Mouse (Mus musculus) limb, embryonic 10.5 days (tissue): ENCODE measurements around the gene Snx15. TPM values are rescaled to one million over a fixed set of nuclear protein-coding genes. Genes with fewer than 3 reads are reported as not detected.
"Not testable (repeated sequence)": the region's sequence is repeated elsewhere in the genome, so short reads cannot be mapped to it uniquely, and the experiment has no call there.

ENCODE experiments used
- DNase-seq: peaks from one replicate; pipeline ENCODE4 v3.0.0-alpha.2; 2017; ENCODE audit warnings: low spot score
- H3K27ac ChIP-seq: fragments of 300-500 bp; sonication (generic); 2 replicates; pipeline ENCODE4 v1.5.1; 2016; ENCODE audit warnings: mild to moderate bottlenecking
- H3K27me3 ChIP-seq: fragments of 300-500 bp; sonication (generic); 2 replicates; pipeline ENCODE4 v1.6.1; 2016; ENCODE audit warnings: low read depth, mild to moderate bottlenecking; ENCODE audit not compliant: poor library complexity, severe bottlenecking
- H3K36me3 ChIP-seq: fragments of 300-500 bp; sonication (generic); 2 replicates; pipeline ENCODE4 v1.6.1; 2016; ENCODE audit warnings: mild to moderate bottlenecking, moderate library complexity
- H3K4me1 ChIP-seq: fragments of 300-500 bp; sonication (generic); 2 replicates; pipeline ENCODE4 v1.6.1; 2016
- H3K4me3 ChIP-seq: fragments of 300-500 bp; sonication (generic); 2 replicates; pipeline ENCODE4 v1.5.1; 2016; ENCODE audit warnings: mild to moderate bottlenecking, moderate library complexity
- H3K9me3 ChIP-seq: fragments of 300-500 bp; sonication (generic); replicated peaks from 2 replicates; pipeline ENCODE4 v1.6.1; 2016; ENCODE audit warnings: mild to moderate bottlenecking
- WGBS: fragments of 180-500 bp; shearing (Covaris S2); methylation state at CpG from one replicate; pipeline ENCODE4 v1.1.7; 2016; 5-methylcytosine and 5-hydroxymethylcytosine counted together
- polyA plus RNA-seq: library from polyadenylated mRNA; unstranded; fragments of >200 nt; fragmentation: Nextera tagmentation; extraction: Ambion mirVana; gene quantifications from 2 replicates; pipeline ENCODE4 v1.2.1, GENCODE M21; 2016

Snx15 gene
- polyA plus RNA-seq, 1 experiment from 2014 or later, result 28.7 TPM

DNA sequence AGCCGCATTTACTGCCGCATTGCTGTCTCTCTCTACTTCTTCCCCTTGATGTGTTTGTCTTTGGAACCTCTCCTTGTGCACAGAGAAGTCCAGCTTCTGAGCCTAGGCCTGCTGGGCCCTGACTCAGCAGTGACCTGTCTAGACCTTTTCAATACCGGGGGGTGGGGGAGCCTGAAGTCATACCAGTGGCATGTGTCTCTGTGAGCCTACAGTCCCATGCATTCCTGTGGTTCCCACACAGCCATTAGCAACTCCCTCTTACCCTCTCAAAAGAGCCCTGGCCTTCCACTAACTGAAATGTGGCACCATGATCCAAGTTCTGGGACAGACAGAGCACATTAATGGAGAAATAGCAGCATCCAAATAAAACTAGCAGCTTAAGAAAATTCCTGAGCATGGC, 8.3 kb upstream of the Snx15 start:
- H3K4me3 ChIP-seq, result no peak overlapping the region
- no peaks in the 10 kb centered on the region for H3K9me3 ChIP-seq
- peaks cover 45% of the 10 kb centered on the region for H3K36me3 ChIP-seq
- H3K27ac ChIP-seq, result no peak overlapping the region
- 92% methylated on average over 3 of the region's 3 CpGs for WGBS
- DNase-seq, result no peak
- peaks cover 13% of the 10 kb centered on the region for H3K4me1 ChIP-seq
- no peaks in the 10 kb centered on the region for H3K27me3 ChIP-seq

- not testable (repeated sequence) for H3K27me3 ChIP-seq, H3K4me3 ChIP-seq, H3K4me1 ChIP-seq, H3K9me3 ChIP-seq, H3K27ac ChIP-seq, DNase-seq
- 67% methylated on average over 1 of the region's 1 CpGs for WGBS
- H3K36me3 ChIP-seq, result peaks cover 45% of the 10 kb centered on the region
Measured at GRCm38 (mm10) chr19:6133197-6133596, 5.1 kb upstream of the Snx15 start.

DNA sequence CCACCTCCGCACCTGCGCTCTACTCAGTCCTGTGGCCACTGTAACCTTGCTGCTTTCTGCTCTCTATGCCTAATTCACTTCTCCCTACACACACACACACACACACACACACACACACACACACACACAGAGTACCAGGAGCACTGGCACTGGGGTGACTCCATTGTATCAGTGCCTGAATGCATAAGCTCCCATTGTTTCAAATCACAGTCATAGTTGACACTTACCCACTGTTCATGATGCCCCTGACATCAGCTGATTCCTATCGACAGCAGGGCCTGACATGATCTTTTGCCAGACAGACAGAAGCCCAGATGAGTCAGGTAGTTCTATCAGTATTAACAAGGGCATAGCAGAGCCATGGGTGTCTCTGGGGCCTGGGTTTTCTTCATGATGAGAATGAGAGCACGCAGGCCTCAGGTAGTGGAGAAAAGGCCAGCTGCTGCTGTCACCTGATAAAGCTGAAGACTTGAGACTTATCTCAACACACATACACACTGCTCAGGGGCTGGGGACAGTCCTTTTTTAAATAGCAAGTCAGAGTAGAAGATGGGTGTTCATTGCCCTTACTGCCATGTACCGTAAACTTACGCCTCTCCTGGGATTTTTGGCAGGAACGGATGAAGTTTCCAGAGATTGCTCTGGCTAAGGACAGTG, 4.2 kb upstream of the Snx15 start:
- Histone ChIP-seq H3K4me3 (no peak overlapping the region), H3K27me3 (no peaks in the 10 kb centered on the region), H3K9me3 (no peaks in the 10 kb centered on the region), H3K4me1 (peaks cover 8% of the 10 kb centered on the region), H3K36me3 (peaks cover 37% of the 10 kb centered on the region), H3K27ac (no peak overlapping the region)
- DNase-seq, result no peak
- 89% methylated on average over 7 of the region's 7 CpGs for WGBS

- H3K4me1 ChIP-seq, H3K9me3 ChIP-seq, H3K4me3 ChIP-seq, H3K27ac ChIP-seq, H3K27me3 ChIP-seq, DNase-seq: not testable (repeated sequence)
- WGBS, result 80% methylated on average over 7 of the region's 7 CpGs
- H3K36me3 ChIP-seq, result peaks cover 20% of the 10 kb centered on the region
Measured at GRCm38 (mm10) chr19:6130414-6131128, 2.5 kb upstream of the Snx15 start.

DNA sequence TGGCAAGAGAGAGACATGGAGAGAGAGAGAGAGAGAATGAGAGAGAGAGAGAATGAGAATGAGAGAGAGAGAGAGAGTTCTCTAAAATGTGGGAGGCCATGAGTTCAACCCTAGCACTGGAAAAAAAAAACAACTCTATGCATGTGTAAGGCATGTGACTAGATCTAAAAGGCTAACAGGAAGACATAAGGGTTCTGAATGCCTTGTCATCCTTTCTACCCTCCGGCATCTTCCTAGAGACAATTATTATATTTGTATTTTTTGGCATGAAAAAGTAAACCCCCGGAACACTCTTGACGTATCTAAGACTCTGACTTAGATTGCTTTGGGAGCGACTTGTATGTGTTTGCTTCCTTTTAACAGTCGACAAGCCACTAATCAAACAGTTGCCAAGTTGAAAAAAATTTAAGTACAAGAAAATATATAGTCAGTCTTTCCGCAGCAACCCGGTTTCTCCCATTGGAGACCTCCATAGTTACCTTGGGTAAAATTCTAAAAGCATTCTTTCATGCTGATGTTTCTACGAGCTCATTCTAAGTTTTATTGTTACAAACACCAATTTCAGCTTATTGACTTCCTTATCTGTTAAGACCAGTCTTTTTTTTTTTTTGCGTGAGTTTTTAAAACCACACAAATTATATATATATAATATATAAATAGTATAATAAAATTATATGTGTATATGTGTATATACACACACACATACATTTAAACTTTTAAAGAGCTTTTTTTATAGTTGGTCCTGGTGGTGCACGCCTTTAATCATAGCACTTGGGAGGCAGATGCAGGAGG, 1.1 kb downstream of the Snx15 start:
- Histone ChIP-seq H3K27me3 (no peaks in the 10 kb centered on the region), H3K4me1 (peaks cover 11% of the 10 kb centered on the region), H3K27ac (peak overlapping the region; percentile 90), H3K4me3 (peak overlapping the region; percentile 66), H3K36me3 (0 out of 2 replicates have a peak, but pooled peaks cover 3% of the 10 kb centered on the region), H3K9me3 (no peaks in the 10 kb centered on the region)
- WGBS, result 74% methylated on average over 10 of the region's 10 CpGs
- DNase-seq, result no peak

DNA sequence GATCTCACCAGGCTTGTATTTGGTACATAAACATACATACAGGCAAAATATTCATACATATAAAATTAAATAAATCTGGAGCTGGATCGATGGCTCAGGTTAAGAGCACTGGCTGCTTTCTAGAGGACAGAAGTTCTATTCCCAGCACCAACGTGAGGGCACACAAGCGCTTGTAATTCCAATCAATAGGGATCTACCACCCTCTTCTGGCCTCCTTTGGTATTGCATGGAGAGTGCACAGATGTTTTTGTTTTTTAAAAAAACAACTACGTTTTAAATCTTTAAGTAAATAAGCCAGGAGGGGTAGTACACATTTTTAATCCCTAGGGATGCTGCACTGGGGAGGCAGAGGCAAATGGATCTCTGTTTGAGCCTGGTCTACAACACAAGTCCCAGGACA, 1.8 kb downstream of the Snx15 start:
- Histone ChIP-seq H3K4me3 (no peak overlapping the region), H3K27ac (no peak overlapping the region), H3K27me3 (no peaks in the 10 kb centered on the region), H3K36me3 (0 out of 2 replicates have a peak, but pooled peaks cover 5% of the 10 kb centered on the region), H3K9me3 (no peaks in the 10 kb centered on the region), H3K4me1 (peaks cover 18% of the 10 kb centered on the region)
- 20% methylated on average over 4 of the region's 4 CpGs for WGBS
- peak; percentile 45 for DNase-seq

- no peak overlapping the region for H3K27ac ChIP-seq
- peaks cover 20% of the 10 kb centered on the region for H3K4me1 ChIP-seq
- no peaks in the 10 kb centered on the region for H3K9me3 ChIP-seq
- no peak overlapping the region for H3K4me3 ChIP-seq
- H3K27me3 ChIP-seq, result no peaks in the 10 kb centered on the region
- 80% methylated on average over 2 of the region's 2 CpGs for WGBS
- 0 out of 2 replicates have a peak, but pooled peaks cover 8% of the 10 kb centered on the region for H3K36me3 ChIP-seq
- no peak for DNase-seq
Measured at GRCm38 (mm10) chr19:6124898-6125297, 3.2 kb downstream of the Snx15 start.

DNA sequence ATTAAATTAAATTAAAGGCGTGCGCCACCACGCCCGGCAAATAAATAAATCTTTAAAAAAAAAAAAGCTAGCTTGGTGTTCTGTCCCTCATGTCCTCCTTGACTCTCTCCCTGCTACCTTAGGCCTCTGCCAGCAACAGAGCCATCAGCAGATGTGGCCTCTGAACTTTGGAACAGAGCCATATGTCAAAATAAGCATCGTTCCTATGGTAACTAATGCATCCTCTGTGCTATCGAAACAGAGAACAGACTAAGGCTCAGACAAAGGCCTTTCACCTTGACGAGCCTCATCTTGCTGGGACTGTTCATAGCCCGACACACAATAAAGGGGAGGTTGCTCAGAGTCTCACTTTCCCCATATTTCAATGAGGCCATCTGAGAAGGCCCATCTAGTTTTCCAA, 4.8 kb downstream of the Snx15 start:
- Histone ChIP-seq H3K4me1 (peaks cover 30% of the 10 kb centered on the region), H3K27me3 (no peaks in the 10 kb centered on the region), H3K36me3 (0 out of 2 replicates have a peak, but pooled peaks cover 8% of the 10 kb centered on the region), H3K4me3 (no peak overlapping the region), H3K9me3 (no peaks in the 10 kb centered on the region), H3K27ac (no peak overlapping the region; the same call in 1 of the 2 replicates)
- 55% methylated on average over 8 of the region's 8 CpGs for WGBS
- no peak for DNase-seq

DNA sequence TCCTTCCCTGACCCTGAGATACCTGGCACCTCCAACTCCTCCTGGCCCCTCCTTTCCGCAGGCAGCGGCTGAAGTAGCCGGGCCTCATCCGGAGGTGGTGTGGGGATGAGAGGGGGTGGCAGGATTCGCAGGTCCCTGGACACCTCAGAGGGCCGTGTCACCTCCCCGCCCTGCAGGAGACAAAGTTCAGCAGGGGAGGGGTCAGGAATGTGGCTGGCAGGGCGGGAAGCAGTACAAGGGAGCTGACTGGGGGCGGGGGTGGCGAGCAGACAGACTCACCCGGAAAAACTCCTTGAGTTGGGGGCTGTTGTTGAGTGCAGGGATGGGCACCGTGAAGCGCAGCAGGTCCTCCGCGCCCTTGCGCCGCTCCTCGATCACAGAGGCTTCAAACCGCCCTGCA, 6.3 kb downstream of the Snx15 start:
- H3K4me1 ChIP-seq, result peaks cover 37% of the 10 kb centered on the region

GRCm38 (mm10) chr19:6118677-6119185, 9.4 kb downstream of the Snx15 start:
- 3% methylated on average over 8 of the region's 8 CpGs for WGBS
- DNase-seq, result no peak
- Histone ChIP-seq H3K27ac (peak overlapping the region; percentile 96), H3K4me1 (peaks cover 40% of the 10 kb centered on the region), H3K27me3 (no peaks in the 10 kb centered on the region), H3K4me3 (peak overlapping the region; percentile 94), H3K9me3 (no peaks in the 10 kb centered on the region), H3K36me3 (peaks cover 37% of the 10 kb centered on the region)

More for the DNA sequence above, 6.3 kb downstream of the Snx15 start:
- Histone ChIP-seq H3K36me3 (peaks cover 10% of the 10 kb centered on the region), H3K9me3 (no peaks in the 10 kb centered on the region), H3K27me3 (no peaks in the 10 kb centered on the region), H3K27ac (peak overlapping the region; percentile 47; the same call in 1 of the 2 replicates), H3K4me3 (peak overlapping the region; percentile 17; the same call in 1 of the 2 replicates)
- no peak for DNase-seq
- 16% methylated on average over 19 of the region's 19 CpGs for WGBS

DNA sequence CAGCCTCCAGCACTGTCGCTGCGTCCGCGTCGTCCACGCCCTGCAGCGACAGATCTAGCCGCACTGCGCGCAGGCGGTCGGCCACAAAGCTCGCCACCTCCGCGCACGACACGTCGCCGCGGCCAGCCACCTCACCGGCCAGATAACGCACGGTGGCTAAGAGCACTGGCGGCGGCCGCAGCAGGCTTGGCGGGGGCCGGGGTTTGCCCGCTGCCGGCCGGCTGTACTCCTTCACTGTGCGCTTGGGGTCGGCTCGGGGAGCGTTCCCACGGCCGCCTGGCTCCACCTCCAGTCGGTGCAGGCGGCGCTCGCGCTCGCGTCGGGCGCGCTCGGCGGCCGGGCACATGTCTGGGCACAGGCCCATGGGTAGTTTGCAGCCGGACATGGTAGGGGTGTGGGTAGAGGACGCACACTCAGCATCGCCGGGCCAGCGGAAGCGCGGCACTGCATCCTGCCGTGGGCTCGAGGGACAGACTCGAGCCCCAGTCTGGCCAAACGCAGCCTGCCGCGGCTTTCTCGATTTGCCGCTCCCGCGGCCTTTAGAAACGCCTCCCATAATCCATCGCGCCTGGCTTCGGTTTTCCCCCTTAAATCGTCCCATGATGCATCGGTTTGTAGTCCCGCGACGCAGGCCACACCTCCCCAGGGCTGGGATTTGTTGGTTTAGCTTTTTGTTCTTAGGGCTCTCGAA, 10.0 kb downstream of the Snx15 start, which contains the start of gene Sac3d1:
TSS of gene Sac3d1 (minus strand) at position 665 of the 691 bp plus-strand sequence.
- under 1% methylated on average over 77 of the region's 77 CpGs for WGBS
- Histone ChIP-seq H3K27ac (peak within 1 kb of the TSS; percentile 96), H3K36me3 (peaks cover 43% of the 10 kb centered on the region), H3K4me1 (peaks cover 37% of the 10 kb centered on the region), H3K4me3 (peak within 1 kb of the TSS; percentile 94), H3K9me3 (no peaks in the 10 kb centered on the region), H3K27me3 (no peaks in the 10 kb centered on the region)
- peak; percentile 89 for DNase-seq

DNA sequence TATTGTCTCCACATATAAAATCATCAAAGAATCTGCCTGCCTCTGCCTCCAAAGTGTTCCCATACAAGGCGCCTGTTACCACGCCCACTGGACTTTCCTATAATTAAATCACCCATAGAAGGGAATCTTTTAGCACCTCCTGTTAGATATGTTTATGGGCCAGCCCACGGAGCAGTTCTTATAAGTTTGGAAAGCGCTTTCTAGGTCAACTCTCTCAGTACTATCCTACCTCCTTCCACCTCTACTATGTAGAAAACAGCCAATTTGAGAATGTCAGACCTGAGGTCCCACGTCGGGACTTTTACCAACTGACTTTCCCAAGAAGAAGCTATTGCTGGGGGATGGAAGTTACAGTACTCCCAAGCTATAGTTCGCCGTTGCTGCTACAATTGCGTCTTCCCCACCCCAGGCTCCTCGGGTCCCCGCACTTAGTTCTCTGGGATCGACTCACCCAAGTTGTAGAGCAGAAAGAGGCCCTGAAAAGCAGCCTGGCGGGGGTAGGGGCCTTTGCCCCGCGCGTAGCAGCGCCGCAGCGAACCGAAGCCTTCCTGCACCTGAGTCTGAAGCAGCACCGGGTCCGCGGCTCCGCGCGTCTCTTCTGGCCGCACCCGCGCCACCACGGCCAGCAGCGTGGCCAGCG, 10.6 kb downstream of the Snx15 start:
- Histone ChIP-seq H3K4me1 (peaks cover 37% of the 10 kb centered on the region), H3K4me3 (peak overlapping the region; percentile 94), H3K36me3 (peaks cover 49% of the 10 kb centered on the region), H3K27me3 (no peaks in the 10 kb centered on the region), H3K27ac (peak overlapping the region; percentile 96), H3K9me3 (no peaks in the 10 kb centered on the region)
- DNase-seq, result no peak
- WGBS, result 7% methylated on average over 32 of the region's 32 CpGs
